Mouse (Mus musculus) left cerebral cortex, postnatal 10 days (tissue): ENCODE results near the gene Stac2. TPM values are rescaled to one million over a fixed set of nuclear protein-coding genes. Genes with fewer than 3 reads are reported as not detected.

ENCODE experiments used
- DNase-seq, 2 experiments: peaks; one replicate each; pipeline ENCODE4 v3.0.0; 2021 to 2022; ENCODE audit warnings: low spot score in 2 of 2, mixed read lengths in 1 of 2; ENCODE audit errors: extremely low spot score in 1 of 2
- intact Hi-C: fragments of 180-260 bp; cut with DNase I; formaldehyde crosslinking; loops from one replicate; pipeline ENCODE4 v1.15.1; 2025
- total RNA-seq, 2 experiments: library from RNA; stranded (reverse); gene quantifications; 2 replicates each; pipeline ENCODE4 v1.2.3; 2021

Gene Stac2
- total RNA-seq, 2 experiments from 2014 or later: 15.3 to 17.7 TPM

DNA sequence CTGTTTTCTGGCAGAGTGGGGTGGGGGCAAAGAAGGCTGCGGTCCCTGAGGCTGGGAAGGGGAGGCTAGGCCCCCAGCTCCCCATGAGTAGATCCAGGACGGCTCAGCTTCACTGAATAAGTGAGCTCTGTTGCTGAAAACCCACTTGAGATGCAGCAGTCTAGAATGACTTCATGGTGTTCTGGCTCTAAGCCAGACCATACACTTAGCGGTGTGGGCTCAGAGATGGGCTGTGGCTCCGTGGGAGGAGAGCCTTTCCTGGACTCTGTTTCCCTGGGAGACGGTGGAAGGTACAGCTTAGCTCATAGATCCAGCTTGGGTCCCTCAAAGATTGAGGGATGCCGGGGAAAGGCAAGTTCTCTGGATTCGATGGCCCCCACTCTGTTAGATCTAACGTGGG, 49.1 kb downstream of the Stac2 start:
- intact Hi-C loops: no loop called here
- no peak for DNase-seq

DNA sequence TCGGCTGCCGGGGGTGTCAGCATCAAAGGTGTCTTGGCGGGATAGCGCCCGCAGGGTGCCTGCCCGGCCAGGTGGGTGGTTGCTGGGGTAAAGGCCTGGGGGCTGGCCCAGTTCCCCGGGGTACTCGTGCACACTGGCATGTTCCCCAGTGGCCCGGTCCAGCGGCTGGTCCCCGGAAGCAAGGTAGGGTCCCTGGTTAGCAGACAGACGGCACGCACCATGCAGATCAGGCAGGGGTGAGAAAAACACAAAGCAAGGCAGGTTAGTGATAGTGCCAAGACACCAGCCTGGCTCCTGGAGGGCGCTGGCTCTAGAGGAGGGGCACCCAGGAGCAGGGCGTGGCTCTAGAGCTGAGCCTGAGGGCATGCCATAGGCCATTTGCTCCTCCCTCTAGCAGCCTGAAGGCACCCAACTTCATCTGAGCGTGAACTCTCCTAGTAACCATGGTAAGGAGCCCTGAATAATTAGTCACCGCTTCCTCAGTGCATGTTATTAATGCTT, 50.0 kb downstream of the Stac2 start:
- intact Hi-C loops: no loop called here
- no peak for DNase-seq

DNA sequence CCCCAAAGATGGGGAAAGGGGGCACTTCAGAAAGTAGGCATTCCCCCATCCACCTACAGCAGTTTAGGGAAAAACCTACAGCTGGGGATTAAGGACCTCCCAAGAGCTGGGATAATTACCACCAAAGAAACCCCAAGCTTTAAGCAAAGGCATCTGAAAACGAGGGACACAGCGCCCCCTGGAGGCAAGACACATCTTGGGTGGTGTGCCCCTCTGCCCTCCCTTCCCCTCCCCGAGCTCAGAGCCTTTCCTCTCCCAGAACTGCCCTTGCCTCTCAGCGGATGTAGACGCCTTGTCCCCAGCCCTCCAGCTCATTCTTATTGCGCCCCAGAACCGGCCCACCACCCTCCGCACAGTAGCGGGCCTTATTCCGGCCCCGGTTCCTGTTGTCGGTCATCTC, 50.6 kb downstream of the Stac2 start:
- intact Hi-C loops: no loop called here
- DNase-seq: peak in 1 of 2 experiments; percentile 90

DNA sequence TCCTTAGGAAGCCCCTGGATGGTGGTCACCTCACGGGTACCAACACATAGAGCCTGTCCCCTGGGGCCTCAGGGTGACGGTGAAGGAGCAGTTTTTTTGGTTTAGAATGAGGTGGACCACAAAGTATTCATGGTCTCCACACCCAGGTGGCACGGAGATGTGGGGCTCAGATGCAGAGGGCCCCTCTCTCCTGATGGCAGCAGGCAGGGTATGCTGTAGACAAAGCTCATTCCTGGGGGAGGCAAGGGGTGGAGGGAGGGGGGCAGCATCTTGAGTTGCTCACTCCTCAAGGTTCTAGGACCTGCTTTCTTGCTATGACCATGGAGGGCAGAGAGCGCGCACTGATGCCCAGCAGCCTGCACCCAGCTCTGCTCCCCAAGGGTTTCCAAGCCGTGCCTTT, 51.3 kb downstream of the Stac2 start:
- intact Hi-C loops: no loop called here
- DNase-seq: no peak

DNA sequence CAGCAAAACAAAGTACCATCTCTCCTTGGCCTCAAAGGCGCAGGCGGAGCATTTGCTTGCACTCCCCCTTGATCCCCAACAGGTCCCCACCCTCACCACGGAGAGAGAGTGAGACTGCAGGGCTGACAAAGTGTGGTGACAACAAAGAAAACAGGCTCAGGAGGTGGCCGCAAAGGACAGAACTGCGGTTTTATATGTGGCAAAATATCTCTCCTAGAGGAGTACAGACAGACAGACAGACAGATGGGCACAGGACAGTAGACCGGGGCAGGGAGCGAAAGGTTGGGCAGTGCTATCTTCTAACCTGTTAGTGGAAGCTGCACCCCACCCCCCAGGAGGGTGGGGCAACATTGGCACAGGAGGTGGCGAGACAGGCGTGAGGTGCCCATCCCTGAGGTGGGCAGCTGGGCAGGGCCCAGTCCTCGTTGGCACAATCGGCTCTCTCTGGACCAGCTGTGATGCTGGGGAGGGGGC, 51.9 kb downstream of the Stac2 start:
- no peak for DNase-seq
- intact Hi-C loops: no loop called here

DNA sequence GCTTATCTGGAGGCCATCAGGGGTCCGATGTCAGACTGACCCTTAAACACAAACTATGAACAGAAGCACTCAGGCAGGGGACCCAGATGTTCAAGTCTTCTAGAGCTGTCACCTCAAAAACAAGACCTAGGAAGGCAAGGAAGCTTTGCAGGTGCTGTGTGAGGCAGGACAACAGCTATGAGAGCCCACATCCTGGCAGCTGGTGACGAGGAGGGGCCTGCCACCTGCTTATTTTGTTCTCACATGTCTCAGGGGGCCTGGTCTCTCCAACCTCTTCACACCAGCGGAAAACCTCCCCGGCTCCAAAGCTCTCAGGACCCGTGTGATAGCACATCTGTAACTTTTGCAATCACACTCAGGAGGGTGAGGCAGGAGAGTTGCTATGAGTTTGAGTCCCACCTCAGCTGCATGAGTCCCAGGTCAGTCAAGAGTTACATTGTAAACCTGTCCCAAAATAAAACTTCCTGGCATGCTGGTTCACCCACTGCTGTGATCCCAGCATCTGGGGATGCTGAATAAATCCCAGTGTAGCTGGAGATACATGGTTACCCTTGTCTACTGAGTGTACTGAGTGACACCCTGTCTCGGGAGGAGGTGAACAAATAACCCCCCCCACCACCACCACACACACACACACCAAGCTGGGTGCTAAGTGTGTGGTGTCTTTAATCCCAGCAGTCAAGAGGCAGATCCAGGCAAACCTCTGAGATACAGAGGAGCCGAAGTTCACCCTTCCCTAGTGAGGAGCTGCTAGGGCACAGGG, 52.7 kb downstream of the Stac2 start:
- DNase-seq: no peak
- intact Hi-C loops: no loop called here

DNA sequence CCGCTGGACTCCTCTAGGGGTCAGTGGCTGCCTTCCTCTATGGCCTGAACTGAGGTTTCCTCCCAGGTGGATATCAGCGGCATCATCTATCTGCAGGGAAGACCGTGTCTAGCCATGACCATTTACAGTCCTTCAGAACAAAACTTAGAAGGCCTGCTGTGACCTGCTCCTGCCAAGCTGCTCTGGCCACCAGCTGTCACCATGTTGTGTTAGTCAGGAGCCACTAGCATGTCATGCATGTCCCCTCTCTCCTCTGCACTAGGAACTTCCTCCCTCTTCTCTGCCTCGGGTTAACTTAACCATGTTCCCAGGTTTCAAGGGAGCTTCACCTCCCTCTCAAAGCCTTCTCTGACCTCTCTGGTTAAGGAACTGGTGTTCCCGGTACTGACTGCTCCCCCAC, 53.5 kb downstream of the Stac2 start:
- intact Hi-C loops: no loop called here
- no peak for DNase-seq

DNA sequence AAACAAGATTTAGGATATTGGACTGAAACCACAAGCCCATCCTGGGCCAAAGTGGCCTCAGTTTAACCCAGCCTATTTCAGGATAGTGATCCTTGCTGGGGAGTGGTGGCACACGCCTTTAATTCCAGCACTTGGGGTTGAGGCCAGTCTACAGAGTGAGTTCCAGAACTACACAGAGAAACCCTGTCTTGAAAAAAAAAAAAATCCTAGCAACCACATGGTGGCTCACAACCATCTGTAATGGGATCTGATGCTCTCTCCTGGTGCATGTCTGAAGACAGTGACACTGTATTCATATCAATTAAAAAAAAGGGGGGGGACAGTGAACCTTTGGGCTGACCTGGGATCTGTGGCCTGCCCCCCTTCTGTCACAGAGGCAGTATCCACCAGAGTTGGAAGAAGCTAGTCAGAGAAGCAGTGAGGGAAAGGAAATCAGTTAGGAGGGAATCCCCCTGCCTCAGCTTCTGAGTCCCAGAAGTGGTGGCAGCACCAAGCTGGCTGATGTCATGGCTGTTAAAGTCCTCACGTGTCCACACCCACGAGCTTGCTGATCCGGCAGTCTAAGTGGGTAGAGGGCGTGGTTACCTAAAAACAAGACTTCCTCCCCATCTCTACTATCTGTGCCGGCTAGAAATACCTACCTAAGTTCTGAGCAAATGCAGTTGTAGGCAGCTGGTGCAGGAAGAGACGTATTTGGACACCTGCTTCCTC, 54.2 kb downstream of the Stac2 start:
- DNase-seq: no peak
- intact Hi-C loops: no loop called here

DNA sequence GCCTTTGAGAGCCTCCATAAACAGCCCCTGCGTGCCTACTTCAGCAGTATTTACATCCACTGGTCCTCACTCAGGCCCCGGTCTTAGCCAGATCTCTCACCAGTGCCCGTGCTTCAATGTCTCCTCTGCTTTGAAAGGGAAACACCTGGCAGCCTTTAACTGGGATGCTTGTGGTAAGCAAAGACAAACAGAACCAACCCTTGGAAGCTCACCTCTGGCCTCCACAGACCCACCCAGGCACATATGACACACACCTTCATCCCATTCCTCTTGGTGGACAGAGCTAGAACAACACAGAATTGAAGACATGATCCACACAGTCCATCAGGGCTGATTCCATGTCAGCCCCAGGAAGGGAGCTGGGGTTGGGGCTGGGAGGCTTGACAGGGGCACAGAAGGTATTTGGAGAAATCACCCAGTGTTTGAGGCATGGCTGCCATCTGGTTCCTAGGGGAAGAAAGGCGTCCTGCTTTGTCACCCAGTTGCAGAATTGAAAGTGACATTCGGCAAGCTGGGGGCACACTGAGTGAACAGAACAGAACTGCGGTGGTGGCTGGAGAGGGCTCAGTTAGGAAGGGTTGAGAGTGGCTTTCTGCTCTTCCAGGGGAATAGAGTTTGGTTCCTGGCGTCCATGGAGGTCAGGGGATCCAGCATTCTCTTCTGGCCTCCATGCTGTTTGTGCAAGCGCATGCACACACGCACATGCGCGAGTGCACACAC, 55.0 kb downstream of the Stac2 start:
- DNase-seq: no peak
- intact Hi-C loops: no loop called here

DNA sequence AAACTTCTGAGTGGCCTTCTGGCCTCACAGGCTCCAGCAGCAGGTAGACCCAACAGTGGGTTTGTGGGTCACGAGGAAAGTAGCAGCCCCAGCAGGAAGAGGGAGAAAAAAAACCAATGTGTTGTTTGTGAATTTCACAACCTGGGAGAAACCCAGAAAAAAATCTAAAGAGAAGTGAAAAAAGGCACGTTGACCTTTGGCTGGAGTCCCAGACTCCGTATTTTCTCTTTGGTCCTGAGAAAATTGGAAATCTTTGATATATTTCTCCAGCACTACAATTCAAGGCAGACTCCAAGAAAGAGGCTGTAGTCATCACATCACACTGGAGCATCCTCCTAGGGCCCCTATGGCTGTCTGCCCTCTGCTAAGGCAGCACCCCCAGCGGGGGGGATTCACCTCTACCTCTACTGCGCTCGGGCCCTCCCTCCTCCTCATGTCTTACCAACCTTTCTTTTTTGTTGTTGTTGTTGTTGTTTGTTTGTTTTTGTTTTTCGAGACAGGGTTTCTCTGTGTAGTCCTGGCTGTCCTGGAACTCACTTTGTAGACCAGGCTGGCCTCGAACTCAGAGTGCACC, 55.8 kb downstream of the Stac2 start:
- intact Hi-C loops: no loop called here
- DNase-seq: no peak

DNA sequence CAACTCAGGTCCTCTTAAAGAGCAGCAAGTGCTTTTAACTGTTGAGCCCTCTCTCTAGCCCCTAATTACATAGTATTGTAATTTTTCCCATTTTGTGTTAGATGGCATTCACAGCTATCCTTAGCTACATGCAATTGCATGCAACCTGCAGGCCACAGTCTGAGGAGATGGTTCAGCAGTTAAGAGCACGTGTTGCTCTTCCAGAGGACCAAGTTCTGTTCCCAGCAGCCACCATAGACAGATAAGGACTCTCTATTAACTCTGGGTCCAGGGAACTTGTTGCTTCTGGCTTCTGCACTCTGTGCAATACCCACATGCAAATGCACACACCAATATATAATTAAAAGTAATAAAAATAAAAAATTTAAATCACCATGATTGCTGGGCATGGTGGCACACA, 56.6 kb downstream of the Stac2 start:
- intact Hi-C loops: no loop called here
- no peak for DNase-seq

DNA sequence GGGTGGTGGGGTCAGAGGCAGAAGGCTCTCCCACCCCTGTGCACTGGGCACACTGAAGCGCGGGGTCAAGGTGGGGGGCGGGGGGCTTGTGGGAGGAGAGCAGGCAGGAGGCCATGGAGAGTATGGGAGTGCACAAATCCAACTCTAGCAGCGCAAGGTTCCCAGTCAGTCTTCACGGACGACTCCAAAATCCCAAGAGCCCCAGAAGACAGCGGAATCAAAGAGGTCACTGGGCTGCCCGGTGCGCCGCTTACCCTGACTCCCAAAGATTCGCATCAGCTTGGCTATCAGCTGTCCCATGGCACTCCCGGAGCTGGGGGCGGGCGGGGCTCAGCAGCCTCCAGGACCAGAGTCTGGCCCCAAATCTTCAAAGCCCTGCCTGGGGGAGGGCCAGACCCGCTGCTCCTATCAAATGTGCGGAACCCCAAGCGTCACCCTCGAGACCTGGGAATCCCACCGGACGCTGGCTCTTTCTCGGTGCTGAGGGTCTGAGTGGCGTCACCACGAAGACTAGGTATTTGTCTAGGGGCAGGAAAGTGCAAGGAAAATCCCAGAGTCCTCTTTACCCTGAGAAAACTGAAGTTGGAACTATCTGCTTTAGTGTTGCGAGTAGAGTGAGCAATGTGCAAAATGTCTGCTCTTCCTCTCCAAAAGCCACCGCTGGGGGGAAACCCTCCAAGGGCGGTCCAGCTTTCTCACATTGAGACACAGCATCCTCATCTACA, 57.5 kb downstream of the Stac2 start, which contains the start of gene Arl5c:
TSS of gene Arl5c (minus strand) at position 618 of the 725 bp plus-strand sequence.
- intact Hi-C loops: no loop called here
- peak in 1 of 2 experiments; percentile 75 for DNase-seq

DNA sequence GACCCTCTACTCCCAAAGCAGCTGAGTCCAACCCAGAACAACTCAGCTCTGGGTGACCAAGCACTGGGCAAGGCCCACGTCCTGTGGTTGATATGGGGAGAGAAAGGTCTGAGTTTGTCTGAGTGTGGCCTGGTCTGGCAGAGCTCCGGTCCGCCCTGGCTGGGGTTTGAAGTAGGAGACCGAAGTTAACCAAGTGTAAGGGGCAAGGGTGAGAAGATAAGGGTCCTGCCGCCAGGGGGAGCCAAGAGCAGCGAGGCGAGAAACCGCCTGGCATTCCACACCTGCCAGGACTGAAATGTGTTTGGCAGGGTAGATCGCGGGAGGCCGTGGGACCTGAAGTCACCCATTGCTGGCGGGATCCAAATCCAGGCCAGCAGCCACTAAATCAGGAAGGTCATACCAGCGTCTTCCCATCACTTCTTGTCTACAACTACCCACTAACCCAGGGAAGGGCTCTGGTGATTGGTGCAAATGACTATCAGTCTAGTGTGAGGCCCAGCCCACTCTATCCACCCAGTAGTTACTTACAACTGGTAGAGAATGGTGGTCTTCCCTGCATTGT, 58.6 kb downstream of the Stac2 start:
- intact Hi-C loops: no loop called here
- peak in 1 of 2 experiments; percentile 82 for DNase-seq

DNA sequence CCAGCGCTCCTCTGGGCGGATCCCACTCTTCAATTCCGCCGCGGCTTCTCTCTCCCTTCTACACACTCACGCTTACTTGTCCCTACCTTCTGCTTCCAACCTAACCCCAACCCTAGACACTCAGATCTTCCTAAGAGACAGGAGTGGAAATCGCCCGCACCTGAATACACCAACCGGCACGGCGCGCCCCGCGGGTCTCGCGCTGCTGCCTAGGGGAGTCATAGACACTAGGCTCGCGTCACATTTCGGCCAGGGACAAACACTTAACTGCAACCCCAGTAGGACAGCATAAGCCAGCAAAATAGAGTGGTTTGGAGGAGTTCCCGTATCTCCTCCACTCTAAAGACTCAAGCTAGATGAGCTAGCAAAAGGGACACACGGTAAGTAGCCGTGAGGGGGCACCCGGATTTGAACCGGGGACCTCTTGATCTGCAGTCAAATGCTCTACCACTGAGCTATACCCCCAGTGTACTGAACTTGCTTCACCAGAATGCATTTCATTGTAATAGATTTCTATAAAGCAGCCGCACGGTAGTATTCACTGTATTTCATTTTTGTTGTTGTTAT, 64.6 kb downstream of the Stac2 start:
- peak; percentile 85 to 89 for DNase-seq
- intact Hi-C loops: loop anchor here (1.0 to 5.0 kb wide), 3 partner anchors 51 to 191 kb away; partner anchors contain the start of gene Lasp1

DNA sequence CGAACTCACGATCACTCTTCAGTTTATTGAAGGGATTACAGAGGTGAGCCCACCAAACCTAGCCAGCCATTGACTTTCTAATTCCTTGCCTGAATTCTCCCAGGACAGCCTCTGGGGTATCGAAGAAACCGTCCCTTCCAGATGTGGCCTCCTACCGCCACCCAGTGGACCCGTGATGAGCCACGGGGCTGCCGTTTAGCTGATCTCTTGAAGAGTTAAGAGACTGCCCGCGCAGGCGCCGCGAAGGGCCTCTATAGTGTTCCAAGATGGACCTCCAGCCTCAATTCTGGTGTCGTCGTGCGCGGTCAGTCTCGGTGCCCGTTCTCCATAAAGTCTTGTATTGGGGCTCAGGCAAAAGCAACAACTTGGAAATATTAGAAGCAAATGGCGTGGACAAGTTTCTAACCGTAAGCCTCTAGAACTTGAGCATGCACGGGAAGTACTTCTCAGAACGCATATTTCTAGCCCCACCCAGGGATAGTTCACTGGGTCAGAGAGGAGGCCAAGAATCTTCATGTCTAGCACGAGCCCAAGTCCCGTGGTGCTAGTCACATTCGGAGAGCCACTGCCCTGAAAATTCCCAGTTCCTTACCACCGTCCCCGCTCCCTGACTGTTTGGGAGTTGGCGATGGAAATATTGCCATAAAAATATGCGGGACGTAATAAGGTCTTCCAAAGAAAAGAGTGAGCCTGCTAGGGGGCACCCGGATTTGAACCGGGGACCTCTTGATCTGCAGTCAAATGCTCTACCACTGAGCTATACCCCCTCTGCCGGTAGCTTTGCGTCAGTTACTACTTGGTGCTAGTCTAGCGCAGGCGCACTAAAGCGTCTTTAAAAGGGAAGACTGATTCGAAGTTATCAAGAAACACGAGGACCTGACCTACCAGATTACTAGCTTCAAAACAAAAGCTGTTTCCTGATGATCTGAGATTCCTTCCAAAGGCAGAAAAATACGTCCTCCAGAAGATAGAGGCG, 65.4 kb downstream of the Stac2 start:
- intact Hi-C loops: loop anchor here (1.0 to 5.0 kb wide), 3 partner anchors 51 to 191 kb away; partner anchors contain the start of gene Lasp1
- peak; percentile 93 to 95 for DNase-seq

DNA sequence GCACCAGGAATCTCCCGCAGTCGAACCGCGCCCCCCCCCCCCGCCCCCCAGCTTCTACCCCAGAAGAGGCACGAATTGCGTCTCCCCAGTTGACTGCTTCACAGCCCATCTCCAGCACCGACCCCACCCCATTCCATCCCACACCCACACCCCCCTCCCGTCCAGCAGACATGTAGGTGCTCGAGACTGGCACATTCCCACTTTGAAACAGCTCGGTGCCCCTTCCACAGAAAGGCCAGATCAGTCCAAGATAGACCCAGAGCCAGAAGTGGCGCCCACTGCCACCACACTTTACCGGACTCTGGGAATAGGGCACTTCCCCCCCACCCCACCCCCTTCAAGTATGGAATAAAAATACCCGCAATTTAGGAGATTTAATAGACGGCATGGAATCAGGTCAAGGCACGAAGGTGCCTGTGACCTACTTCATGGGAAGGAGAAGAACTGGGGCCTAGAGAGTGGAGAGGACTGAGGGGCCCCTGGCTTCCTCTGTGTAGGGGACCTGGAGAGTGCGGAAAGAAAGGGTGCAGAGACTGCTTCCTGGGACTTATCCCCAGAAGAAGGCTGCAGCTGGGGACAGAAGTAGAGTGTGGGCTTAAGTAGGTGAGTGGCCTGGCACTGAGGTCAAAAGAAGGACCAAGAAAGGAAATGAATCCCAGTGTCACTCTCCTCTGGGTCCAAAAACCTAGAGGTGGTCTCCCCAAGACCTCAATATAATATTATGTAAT, 66.4 kb downstream of the Stac2 start:
- intact Hi-C loops: loop anchor here (5.0 kb wide), 2 partner anchors 50 to 190 kb away; partner anchors contain the start of gene Lasp1
- DNase-seq: no peak
